Mouse (Mus musculus): ENCODE measurements around the gene Oasl1.
A peak's percentile ranks its signal among the peaks of the same experiment; 100 is the strongest.
"Not testable (repeated sequence)": the region's sequence is repeated elsewhere in the genome, so short reads cannot be mapped to it uniquely, and the experiment has no call there.

Gene Oasl1

GRCm38 (mm10) chr5:114926153-114926684, 3.2 kb downstream of the Oasl1 start:
- DNase-seq (ENCODE audit: low read depth, low spot score): no peak

- no peak for DNase-seq (ENCODE audit: low read depth, low spot score)
Observed at GRCm38 (mm10) chr5:114926753-114927152, 3.7 kb downstream of the Oasl1 start.

DNA sequence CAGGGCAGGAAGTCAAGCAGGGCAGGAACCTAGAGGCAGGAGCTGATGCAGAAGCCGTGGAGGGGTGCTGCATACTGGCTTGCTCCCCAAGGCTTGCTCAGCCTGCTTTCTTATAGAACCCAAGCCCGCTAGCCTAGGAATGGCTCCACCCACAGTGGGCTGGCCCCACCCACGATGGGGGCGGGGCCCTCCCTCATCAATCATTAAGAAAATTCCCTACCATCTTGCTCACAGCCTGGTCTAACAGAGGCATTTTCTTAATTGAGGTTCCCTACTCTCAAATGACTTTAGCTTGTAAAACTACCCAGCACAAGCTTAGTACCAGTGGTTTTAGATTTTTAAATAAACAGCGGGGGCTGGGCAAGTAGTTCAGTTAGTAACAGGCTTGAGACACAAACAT, 8.6 kb downstream of the Oasl1 start:
- no peak for DNase-seq (ENCODE audit: low read depth, low spot score)

- DNase-seq (ENCODE audit: low read depth, low spot score): no peak
Observed at GRCm38 (mm10) chr5:114933206-114933605, 10.2 kb downstream of the Oasl1 start.

DNA sequence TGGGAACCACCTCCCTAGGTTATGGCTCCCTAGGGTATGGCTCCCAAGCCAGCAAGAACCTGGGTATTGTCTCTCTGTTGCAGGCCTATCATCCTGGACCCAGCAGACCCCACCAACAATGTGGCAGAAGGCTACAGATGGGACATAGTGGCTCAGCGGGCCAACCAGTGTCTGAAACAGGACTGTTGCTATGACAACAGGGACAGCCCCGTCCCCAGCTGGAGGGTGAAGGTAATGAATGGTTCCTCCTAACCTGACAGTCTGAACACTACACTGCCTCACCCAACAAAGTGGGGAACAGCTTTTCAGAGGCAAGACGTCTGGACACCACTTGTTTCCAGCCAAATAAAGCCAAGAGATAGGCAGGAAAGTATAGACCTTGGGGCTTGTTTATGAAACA, 12.8 kb downstream of the Oasl1 start:
- no peak for DNase-seq (ENCODE audit: low read depth, low spot score)

- DNase-seq (ENCODE audit: low read depth, low spot score): not testable (repeated sequence)
Observed at GRCm38 (mm10) chr5:114941138-114941537, 18.1 kb downstream of the Oasl1 start.

DNA sequence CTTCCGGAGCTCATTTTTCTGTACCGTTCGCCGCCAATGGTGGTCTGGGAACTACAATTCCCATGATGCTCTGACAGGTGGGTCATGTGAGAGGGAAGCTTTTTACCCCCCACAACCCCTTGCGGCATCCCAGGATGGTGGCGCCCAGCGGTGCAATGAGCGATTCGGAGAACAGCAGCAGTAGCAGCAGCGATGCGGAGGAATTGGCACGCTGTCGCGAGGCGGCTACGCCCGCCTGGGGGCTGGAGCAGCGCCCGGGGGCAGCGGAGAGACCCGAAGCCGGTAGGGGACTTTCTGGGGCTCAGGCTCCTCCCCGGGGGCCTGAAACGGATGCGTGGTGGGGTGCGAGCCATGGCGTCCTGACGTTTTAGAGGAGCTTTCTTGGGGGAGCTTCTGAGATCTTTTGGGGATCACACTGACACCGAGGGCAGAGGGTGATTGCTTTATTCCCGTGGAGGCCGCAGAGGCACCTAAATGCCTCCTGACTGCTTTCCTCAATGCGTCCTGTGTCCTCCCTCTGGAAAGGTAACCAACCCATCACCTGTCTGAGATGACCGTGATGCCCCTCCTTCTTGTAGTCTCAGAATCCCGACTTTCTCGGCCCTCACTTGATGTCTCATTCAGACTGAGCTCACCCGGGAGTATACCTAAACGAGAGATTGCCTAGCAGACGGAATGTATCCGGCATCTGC, 19.2 kb downstream of the Oasl1 start, which contains the start of gene 2210016L21Rik:
Gene 2210016L21Rik (plus strand): TSS at position 85 of the 692 bp plus-strand sequence.
- DNase-seq (ENCODE audit: low read depth, low spot score): peak; percentile 71

DNA sequence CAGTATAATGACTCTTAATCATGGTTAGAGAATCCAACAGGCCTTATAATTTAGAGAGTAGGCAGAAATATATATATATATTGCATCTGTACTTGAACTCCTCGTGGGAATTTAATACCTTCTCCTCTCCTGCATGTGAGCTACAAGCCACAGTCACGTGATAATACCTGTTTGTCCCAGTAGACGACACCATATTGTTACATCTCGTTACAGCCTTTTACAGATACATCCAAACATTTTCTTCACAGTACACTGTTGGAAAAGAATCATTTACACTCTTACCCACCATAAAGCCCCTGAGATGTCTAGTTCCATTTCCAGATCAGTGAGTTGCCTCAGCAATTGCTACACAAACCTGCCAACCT, 19.7 kb downstream of the Oasl1 start:
- DNase-seq (ENCODE audit: low read depth, low spot score): no peak

DNA sequence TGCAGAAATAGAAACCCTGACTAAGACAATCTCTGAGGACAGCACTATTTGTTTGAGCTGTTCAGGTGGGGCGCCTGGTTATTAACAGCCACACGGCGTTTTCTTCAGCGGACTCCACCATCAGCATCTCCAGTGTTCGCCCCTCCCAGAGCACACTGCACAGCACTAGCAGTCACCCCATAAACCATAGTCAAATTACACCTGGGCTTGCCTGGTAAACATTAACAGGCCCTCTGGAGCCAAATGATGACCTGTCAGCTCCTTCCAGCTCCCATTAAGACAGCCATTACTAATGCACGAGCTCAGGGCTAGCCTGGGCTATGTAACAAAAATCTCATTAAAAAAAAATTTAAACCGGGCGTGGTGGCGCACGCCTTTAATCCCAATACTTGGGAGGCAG, 22.0 kb downstream of the Oasl1 start:
- DNase-seq (ENCODE audit: low read depth, low spot score): no peak

DNA sequence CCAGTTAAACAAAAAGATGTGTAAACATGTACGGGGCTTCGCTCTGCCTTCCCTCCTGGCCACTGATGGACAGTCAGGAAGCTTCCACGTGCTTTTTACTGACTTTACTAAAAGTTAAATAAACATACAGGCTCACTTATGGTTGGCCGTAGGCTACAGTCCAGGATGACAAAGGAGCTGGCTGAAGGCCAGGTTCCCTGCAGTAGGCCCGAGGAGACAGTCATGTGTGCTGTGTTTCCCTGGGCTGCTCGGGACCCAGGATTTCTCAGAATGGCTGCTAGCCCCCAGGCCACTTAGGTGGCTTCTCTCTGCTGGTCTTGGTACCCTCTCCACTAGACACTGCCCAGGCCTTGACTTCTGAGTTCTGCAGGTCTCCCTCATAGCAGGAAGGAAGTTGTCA, 25.9 kb downstream of the Oasl1 start:
- no peak for DNase-seq (ENCODE audit: low read depth, low spot score)

- no peak for DNase-seq (ENCODE audit: low read depth, low spot score)
Observed at GRCm38 (mm10) chr5:114949316-114949715, 26.3 kb downstream of the Oasl1 start.

- DNase-seq (ENCODE audit: low read depth, low spot score): no peak
Observed at GRCm38 (mm10) chr5:114949812-114950211, 26.8 kb downstream of the Oasl1 start.

DNA sequence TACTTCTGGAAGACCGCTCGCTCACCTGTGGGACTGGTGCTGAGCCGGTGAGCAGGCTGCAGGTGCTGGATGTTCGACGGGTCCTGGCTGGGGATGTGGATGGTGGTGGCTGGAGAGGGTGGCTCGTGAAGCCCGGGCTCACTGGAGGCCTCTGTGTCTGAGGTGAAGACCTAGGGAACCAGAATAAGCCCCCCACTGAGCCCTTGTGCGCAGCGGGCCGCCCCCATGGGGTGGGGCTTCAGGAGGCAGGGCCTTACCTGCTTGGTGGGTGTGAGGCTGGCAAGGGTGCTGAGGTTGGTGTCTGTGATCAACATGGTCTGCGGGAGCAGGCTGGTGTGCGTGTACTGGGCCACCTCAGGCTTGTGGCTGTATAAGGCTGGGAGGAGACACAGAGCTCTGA, 27.6 kb downstream of the Oasl1 start:
- DNase-seq (ENCODE audit: low read depth, low spot score): no peak

DNA sequence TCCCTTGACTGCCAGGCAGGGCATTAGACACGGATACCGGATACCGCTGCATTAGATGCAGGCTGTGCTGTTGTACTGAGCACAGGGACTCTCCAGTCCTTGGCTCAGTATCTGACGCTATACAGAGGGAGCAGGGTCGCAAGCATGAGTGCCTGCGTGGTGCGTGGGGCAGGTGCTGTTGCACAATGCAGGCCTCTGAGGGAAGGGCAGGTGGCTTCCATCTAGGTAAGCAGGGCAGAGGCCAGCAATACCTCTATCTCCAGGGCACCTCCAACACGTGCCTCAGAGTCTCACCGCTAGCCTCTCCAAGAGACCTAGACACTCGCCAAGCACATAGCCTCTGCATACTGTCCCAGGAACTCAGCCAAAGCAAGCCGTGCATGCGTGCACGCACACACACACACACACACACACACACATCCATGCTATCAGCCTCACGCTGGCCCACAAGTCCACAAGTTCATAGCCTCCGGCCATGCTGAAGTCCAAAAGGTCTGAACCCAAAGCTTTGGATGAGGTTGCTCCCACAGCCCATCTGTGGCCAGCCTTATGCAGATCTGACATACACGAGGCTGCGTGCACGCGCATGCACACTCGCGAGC, 28.3 kb downstream of the Oasl1 start:
- DNase-seq (ENCODE audit: low read depth, low spot score): no peak

DNA sequence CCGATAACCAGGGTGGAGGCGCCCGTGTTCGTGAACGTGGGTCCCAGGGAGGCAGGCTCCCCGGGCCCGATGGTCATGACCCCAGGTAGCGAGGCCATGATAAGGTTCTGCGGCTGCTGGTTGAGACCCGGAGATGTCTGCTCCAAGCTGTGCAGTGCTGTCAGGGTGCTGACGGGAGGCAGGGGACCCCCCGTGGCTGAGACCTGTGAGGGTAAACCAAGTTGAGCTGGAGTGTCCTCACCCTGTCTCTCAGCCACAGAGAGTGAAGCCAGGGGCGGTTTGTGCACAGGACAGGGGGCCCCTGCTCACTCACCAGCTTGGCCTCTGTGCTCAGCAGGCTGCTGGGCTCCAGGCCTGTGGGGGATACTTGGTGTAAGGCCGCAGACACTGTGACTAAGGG, 30.3 kb downstream of the Oasl1 start:
- DNase-seq (ENCODE audit: low read depth, low spot score): no peak

DNA sequence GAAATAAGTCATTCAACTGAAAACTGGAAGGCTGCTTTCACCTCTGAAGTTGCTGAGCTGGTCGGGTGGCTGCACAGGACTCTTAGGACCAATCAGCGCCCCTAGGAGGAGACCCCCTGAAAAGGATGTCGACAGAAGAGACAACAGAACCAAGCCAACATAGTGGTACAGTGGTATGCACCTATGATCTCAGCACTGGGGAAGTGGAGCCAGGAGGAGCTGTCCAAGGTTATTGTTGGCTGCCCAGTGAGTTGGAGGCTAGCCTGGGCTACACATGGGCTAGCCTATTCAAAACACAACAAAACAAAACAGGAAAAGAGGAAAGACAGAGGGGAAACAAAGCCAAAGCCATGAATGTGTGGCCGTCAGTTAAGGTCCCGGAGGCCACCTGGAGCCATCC, 35.0 kb downstream of the Oasl1 start:
- no peak for DNase-seq (ENCODE audit: low read depth, low spot score)

DNA sequence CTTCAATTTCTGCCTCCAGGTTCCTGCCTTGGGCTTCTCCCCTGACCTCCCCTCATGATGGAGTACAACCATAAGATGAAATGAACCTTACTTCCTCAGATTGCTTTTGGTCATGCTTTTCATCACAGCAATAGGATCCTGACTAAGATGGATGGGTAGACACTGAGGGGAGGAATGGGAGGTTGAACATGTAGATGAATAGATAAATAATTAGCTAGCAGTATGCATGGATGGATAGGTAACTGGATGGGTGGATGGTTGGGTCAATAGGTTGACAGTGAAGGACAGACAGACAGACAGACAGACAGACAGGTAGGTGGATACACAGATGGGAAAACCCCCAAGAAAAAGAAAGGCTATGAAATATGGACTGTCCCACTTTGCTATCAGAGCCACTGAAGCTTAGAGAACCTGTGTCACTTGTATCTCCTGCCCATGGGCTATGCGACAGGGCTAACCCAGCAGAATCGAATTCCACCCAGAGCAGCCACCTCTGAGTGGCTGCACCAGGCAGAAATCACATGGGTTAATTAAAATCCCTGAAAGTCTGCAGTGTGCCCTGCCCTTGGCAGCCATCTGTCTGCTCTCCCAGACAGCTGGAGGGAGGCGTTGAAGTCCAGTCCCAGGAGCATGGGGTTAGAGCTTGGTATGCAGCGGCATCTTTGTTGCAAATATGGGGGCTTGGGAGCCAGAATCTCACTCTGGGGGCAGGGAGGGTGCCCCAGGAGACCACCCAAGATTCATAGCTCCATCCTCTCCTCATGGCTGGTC, 38.7 kb downstream of the Oasl1 start:
- no peak for DNase-seq (ENCODE audit: low read depth, low spot score)

DNA sequence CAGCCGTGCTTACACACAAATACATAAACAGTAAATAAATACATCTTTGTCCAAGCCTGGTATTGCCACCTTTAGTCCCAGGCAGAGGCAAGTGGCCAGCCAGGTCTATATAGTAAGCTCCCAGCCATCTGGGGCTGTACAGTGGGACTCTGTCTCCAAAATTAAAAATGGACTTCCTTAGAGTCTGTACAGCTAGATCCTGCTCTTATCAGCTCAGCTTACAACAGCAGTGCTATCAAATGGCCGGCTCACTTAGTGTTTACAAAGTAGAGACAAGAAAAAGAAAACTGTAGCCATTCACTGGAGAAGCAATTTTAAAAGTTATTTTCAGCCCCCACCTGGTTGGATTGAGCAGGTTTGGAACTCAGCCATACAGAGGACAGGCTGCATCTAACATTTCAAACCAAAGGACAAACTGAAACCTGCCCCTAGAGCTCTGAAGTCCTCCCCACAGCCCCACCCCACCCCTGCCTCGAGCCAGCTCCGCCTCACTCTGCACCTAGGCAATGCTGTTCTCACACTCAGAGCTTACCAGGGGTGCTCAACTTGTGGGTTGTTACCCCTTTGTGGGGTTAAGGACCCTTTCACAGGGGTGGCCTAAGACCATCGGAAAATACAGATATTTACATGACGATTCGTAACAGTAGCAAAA, 41.4 kb downstream of the Oasl1 start:
- DNase-seq (ENCODE audit: low read depth, low spot score): no peak

GRCm38 (mm10) chr5:114964967-114965898, 42.2 kb downstream of the Oasl1 start:
- DNase-seq (ENCODE audit: low read depth, low spot score): no peak

- no peak for DNase-seq (ENCODE audit: low read depth, low spot score)
Observed at GRCm38 (mm10) chr5:114967523-114968268, 44.7 kb downstream of the Oasl1 start.

Measured in c-Kit-negative CD71-positive TER-119-positive erythroid progenitor cells, embryonic 14.5 days (primary cell).